Mouse (Mus musculus) neutrophil, adult 5-6 weeks (primary cell): Measurements from ENCODE around the gene Tacr1. TPM values are rescaled to one million over a fixed set of nuclear protein-coding genes. Genes with fewer than 3 reads are reported as not detected.

Experiments used
- ATAC-seq: fragments of 151-379, 151-347 bp; 2 replicates; pipeline ENCODE4 v1.8.0; 2017; ENCODE audit warnings: mild to moderate bottlenecking, moderate TSS enrichment; ENCODE audit not compliant: insufficient number of reproducible peaks, poor library complexity, low FRiP score, severe bottlenecking; ENCODE audit errors: extremely low read depth
- total RNA-seq: library from RNA; stranded (forward); fragments of 200-1000 nt; gene quantifications from 2 replicates; pipeline ENCODE4 v1.2.3, GENCODE M21; 2017

Tacr1 gene
- total RNA-seq, 1 experiment from 2014 or later: not detected

GRCm38 (mm10) chr6:82519626-82520025, 117.5 kb downstream of the Tacr1 start:
- no peak for ATAC-seq

DNA sequence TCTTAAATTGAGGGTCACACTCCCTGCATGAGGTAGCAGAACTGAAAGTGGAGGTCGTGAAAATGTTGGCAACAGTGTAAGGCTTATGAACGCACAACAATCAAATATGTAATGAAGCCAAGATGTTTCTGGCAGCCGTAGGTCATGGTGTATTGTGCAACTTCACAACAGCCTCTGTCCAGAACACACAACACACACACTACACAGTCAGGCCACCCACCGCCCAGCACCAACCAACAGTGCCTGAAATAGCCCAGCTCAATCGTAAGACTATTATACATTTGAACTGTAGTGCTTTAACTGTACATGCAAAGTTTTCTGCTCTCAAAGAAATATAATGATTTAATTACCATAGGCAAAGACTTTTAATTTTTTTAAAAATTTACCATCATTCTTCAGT, 120.4 kb downstream of the Tacr1 start:
- ATAC-seq: no peak

GRCm38 (mm10) chr6:82525107-82525867, 123.2 kb downstream of the Tacr1 start:
- ATAC-seq: no peak

DNA sequence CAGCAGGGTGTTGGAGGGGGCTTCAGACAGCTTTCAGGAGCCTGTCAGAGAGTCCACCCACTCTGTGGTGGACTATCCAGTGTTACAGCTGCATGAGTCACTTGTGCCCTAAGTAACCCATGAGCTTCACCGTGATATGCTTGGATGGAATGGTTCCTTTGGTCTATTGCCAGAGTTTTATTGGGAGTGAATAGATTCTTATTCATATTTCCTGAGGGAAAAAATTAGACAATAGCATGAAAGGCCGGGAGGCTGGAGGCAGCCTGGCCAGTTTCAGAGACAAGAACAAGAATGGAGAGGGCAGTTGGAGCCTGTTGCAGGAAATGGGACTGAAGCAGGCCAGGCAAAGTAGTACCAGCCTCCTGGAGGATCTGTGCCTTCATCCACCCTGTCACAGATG, 126.5 kb downstream of the Tacr1 start:
- no peak for ATAC-seq

GRCm38 (mm10) chr6:82536641-82537040, 134.5 kb downstream of the Tacr1 start:
- ATAC-seq: no peak

- ATAC-seq: no peak
These were observed 147.1 kb downstream of the Tacr1 start for GRCm38 (mm10) chr6:82549270-82549669.

GRCm38 (mm10) chr6:82575445-82575844, 173.3 kb downstream of the Tacr1 start:
- ATAC-seq: no peak

DNA sequence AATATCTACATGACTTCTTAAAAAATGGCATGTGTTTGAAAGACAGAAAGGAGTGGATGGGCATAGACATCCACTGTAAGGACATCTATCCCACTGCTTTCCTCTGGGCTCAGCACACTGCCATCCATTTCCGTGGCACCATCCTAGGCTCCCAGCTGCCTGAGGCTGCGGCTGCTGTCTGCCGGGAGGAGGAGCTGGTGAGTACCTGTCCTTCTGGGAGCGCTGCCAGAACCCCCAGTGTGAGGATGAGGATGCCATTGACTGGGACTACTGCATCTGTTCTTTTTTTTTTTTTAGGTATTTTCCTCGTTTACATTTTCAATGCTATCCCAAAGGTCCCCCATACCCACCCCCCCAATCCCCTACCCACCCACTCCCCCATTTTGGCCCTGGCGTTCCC, 183.3 kb downstream of the Tacr1 start:
- ATAC-seq: no peak

GRCm38 (mm10) chr6:82589387-82589786, 187.3 kb downstream of the Tacr1 start:
- ATAC-seq: no peak

DNA sequence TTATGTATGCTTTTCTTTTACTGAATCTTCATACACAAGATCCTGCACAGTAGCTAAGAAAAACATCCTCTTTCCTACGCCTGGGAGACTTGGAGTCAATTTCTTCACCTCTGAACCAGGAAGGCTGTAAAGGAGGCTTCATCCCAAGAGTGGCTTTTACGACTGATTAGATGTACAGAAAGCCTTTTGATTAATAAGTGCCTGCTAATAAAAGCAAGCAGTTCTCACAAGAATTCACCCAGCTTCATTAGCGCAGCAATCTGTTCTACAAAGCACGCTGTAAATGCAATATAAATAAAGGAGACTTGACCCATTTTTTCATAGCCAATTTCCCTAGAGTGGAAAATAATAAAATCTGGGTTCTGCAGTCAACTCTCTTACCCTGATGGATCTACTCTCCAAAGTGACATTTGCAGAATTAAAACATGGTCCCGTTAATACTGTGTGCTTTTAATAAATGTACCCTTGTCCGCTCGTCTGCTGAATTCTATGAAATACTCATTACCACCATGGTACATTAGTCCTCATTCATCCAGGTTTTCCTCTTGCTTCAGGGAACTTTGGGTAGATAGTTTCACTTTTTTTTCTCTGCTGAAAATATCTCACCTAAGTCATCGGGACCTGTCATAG, 193.4 kb downstream of the Tacr1 start:
- no peak for ATAC-seq

DNA sequence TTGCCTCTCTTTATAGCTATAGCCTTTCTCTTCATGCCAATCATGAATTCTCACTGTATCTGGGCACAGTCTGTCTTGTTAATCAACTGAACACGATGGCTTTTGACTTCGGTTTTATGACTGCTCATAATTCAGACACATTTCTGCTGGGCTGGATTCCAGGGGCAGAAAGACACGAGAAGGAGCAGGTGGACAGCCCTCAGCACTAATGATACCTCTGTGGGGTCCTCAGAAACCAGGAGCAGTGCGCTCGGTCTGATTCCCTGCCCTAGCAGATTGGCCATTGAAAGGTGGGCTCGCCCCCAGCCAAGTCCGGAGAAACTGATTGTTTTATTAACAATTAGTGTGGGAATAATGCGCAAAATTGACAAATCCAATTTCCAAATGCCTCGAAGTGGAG, 201.1 kb downstream of the Tacr1 start:
- ATAC-seq: no peak

GRCm38 (mm10) chr6:82603665-82604064, 201.5 kb downstream of the Tacr1 start:
- ATAC-seq: no peak

DNA sequence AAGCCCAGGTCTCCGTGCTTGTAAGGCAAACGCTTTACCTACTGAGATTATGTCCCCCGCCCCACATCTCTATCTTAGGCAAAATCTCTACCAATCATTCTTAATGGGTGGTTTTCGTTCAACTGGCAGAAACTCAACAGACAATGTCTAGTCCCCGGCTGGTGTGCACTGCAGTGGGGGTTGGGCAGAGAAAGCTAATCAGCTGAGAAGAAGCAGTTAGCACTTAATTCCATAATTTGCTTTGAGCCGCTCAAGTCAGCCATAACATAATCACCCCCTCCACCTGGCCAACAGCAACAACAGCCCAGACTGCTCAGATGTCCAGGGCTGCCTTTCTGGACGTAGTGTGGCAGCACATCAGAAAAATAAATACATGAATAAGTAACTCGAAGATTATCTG, 202.7 kb downstream of the Tacr1 start:
- no peak for ATAC-seq

DNA sequence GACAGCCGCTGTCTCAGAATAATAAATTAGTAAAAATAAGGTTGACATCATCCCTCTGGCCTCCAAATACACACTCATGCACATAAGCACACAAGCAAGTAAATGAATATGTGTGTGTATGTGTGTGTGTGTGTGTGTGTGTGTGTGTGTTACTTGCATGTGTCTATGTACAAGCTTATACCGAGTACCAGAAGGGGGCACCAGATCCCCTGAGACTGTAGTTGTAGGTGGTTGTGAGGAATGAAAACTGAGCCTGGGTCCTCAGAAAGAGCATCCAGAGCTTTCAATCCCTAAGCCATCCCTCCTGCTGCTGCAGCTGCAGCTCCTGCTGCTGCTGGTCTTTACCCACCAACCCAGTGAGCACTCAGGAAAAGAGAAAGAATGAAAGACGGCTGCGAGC, 206.6 kb downstream of the Tacr1 start:
- no peak for ATAC-seq

- no peak for ATAC-seq
These were observed 207.3 kb downstream of the Tacr1 start for GRCm38 (mm10) chr6:82609339-82609926.
